Mouse (Mus musculus) gastrocnemius, postnatal 36 days (tissue): Measurements from ENCODE around the gene Tmem132b. TPM values are rescaled to one million over a fixed set of nuclear protein-coding genes. Genes with fewer than 3 reads are reported as not detected.

Experiments used
- DNase-seq, 2 experiments: peaks; one replicate each; pipeline ENCODE4 v3.0.0; 2022
- intact Hi-C: fragments of 180-260 bp; cut with DNase I; formaldehyde crosslinking; loops from one replicate; pipeline ENCODE4 v1.15.1; 2025
- total RNA-seq, 2 experiments: library from RNA; stranded (reverse); gene quantifications; 2 replicates each; pipeline ENCODE4 v1.2.3; 2021

The Tmem132b gene
- total RNA-seq, 2 experiments from 2014 or later = 0.05 to 0.07 TPM

DNA sequence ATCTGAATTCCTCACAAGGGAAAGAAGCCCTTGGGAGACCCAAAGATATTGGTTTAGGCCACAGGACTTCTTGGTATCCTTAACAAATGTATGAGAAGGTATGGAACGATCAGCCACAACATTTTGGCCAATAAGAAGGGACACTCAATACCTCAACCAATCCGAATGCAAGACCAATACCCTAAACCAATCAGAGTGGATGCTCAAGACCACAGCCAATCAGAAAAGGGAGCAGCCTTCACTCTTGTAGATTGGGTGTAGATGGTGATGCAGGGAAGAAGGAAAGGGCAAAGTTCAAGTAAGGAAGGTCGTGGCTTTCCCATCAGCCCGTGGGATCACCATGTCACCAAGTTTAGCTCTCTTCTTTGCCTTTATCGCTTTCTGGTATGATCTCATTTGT lies 40.4 kb downstream of the Tmem132b start:
- intact Hi-C loops = no loop called here
- no peak for DNase-seq

DNA sequence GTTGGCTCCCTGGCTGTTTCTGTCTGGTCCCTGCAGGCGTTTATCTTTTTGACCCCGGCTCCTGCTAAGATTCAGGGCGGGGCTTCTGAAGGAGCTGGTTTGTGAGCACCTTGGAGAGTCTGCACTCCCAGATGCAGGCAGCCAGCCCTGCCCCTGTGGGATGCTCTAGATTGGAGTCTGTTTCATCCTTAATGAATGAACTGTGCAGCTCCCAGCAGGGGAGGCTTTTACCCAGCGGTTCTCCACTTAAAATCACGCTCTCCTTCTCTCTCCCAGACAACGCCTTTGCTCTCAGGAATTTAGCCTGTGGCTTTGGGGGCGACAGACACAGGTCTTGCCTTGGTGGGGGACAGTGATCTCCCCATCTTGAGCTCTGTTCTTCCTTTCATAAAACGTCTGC lies 43.3 kb downstream of the Tmem132b start:
- no peak for DNase-seq
- intact Hi-C loops = no loop called here

DNA sequence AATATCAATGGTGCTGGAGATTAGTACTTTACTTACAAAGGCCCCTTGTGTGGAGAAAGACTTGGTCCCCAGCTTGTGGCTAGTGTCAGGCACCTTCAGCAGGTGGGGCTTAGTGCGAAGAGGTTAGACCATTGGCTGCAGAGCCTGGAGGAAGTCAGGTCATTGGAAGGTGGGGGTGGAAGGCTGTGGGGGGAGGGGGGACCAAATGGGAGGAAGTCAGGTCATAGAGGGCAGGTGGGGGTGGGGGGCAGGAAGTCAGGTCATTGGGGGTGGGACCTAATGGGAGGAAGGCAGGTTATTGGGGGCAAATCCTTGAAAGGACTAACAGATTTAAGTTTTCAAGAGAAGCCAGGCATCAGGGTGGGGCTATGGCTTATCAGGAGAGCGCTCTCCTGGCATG lies 44.3 kb downstream of the Tmem132b start:
- DNase-seq = no peak
- intact Hi-C loops = no loop called here

DNA sequence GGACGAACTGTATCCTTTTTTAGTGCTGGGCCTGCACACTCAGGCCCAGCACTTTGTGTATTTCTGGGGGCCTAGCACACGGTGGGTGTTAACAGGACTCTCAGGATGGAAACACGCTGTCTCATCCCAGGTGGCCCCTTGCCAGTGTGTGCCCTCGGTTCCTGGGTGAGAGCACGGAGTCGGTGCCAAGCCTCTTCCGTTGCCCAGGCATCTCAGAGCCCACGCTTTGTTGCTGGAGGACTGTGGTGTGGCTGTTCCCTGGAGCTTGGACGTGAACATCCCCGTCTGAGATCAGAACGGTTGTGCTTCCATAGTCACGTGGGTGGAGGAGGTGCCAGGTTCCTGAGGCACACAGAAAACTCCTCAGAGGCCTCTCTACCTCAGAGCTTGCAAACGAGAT lies 47.1 kb downstream of the Tmem132b start:
- no peak for DNase-seq
- intact Hi-C loops = loop anchor here (2.0 kb wide), 1 partner anchor 50 kb away; no protein-coding TSS in a partner anchor

DNA sequence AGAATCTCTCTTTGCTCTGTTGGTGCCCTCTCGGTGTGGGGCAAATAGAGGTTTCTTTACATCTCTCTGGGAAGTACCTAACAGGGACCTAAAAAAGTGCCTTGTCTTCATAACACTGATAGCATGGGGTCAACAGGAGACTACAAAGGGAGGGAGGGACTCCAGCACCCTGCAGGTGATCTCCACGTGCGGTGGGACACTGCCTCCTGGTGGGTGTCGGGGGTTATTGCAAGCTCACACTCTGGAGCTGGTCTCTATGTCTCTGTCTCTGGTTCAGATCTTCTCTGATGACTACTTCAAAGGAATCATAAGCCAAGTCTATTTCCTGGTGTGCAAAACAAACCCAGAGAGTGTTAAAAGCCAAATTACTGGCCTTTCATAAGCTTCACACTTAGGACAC lies 47.6 kb downstream of the Tmem132b start:
- no peak for DNase-seq
- intact Hi-C loops = loop anchor here (2.0 kb wide), 1 partner anchor 50 kb away; no protein-coding TSS in a partner anchor

DNA sequence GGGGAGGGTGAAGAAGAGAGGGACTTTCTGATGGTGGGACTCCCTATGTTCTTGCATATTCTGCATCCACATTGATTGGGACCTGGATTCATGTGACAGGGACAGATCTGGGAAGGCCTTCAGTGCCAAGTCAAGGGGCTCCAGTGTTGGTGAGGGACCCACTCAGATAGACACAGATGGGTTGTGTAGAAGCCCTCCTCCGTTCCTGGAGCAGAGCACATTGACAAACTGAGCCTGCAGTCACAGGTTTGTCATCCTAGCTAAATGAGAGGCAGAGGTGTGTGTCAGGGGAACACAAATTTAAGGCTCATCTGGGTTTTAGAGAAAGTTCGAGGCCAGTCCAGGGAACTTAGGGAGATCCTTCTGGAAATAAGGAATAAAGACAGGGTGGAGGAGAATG lies 51.7 kb downstream of the Tmem132b start:
- intact Hi-C loops = no loop called here

DNA sequence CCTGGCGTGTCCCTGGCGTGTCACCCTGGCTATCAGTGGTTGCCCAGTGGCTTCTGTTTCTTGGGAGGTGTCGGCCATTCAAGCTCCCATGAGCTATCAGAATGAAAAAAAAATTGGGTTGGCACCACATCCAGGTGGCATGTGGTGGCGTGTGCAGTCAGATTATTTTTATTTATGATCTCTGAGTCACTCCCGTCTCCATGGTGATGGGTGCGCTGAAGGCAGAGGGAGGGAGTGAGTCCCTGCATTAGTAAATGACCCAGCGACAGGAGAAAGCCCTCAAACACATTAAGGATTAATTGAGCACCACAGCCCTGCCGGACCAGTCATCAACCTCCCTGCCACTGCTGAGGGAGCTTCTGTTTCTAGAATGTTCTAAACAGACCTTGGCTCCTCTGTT lies 52.3 kb downstream of the Tmem132b start:
- no peak for DNase-seq
- intact Hi-C loops = no loop called here

More for the DNA sequence above, 51.7 kb downstream of the Tmem132b start:
- DNase-seq = no peak

DNA sequence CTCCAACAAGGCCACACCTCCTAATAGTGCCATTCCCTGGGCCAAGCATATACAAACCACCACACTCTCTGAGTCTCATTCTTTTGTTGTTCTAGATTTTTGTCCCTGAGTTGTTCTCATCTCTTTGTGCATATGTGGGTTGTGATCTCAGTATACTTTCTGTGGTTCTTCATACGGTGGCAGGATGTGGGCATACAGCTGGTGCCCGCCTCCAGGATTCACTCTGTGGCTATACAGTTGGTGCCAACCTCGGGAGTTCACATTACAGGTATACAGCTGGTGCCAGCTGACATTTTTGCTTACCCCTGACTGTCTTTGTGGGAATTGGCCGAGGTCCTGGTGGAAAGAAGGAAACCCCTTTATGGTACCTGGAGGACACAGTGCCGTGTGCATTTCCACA lies 53.6 kb downstream of the Tmem132b start:
- intact Hi-C loops = no loop called here
- no peak for DNase-seq

DNA sequence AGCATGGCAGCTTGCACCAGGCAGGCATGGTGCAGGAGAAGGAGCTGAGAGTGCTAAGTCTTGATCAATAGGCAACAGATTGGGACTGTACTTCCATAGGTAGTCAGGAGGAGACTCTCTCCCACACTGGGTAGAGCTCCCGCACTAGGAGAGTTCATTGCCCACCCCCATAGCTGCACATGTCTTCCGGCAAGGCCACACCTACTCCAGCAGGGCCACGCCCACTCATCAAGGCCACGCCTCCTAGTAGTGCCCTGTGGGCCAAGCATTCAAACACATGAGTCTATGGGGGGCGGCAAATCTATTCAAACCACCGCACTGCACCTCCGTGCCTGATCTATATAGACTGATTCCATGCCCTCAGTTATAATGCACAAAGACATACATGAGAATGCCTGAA lies 56.6 kb downstream of the Tmem132b start:
- no peak for DNase-seq
- intact Hi-C loops = no loop called here

DNA sequence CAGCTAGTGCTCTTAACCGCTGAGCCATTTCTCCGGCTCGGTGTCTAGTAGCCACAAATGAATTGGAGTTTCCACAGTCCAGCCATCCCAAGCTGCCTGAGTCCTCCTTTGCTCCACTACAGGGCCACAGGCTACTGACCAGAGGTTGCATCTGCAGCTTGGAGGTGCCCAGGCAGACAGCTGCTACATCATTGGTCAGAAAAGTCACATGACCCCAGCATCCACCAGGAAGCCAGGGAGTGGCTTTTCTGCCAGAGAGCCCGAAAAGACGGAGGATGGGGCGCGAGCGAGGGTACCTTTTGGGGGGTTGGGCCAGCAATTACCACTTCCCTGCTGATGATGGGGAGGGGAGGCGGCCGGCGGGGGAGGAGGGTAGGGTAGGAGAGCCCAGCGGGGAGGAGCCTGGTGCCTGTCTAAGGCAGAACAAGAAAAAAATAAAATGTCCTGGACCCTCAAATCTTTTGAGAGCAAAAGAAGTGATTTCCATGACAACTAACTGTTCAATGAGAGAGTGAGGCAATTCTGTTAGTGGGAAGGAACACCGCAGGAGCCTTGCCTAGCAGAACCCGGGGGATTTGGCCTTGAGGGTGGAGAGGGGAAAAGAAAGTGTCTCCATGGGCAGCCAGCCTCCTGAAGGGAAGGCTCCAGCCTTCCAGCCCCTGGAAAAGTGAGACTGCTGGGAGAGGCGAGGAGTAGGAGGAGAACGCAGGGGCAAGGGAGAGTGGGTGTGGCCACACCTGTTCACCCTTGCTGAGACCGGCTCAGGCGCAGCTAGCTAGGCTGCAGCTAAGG lies 57.5 kb downstream of the Tmem132b start:
- DNase-seq = no peak
- intact Hi-C loops = no loop called here

DNA sequence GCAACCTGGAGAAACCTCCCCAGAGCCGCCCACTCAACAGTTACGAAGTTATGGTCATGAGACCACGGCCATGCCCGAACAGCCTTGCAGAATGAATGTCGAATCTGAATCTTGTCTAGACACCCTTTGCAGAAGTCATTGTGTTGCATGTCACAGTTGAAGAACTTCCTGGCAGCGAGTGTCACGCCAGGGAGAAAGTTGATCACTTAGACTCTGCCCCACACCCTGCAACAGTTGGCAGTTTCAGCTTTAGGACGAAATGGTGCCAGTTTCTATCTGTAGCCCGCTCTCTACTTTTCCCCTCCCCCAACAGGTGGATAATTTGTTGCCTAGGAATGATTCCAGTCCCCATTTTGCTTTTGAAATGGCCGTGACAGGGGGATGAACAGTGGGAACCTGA lies 66.5 kb downstream of the Tmem132b start:
- DNase-seq = no peak
- intact Hi-C loops = no loop called here

DNA sequence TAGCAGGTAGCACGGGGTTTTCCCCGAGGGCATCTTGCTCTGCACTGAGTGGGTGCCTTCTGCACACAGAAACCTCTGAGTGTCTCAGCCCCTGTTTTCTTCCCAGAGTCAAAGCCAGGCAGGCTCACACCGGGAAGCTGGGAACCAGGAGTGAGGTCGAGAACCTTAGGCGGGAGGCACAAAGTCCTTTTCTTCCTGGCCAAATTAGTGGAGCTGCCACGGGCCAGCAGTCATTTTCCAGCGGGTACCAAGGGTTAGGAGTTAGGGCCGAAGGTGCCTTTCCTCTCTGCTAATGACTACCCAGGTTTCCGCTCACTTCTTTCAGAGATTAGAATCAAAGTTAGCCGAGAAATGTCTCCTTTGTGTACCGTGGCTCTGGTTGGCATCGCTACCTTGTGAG lies 75.6 kb downstream of the Tmem132b start:
- DNase-seq = no peak
- intact Hi-C loops = no loop called here

DNA sequence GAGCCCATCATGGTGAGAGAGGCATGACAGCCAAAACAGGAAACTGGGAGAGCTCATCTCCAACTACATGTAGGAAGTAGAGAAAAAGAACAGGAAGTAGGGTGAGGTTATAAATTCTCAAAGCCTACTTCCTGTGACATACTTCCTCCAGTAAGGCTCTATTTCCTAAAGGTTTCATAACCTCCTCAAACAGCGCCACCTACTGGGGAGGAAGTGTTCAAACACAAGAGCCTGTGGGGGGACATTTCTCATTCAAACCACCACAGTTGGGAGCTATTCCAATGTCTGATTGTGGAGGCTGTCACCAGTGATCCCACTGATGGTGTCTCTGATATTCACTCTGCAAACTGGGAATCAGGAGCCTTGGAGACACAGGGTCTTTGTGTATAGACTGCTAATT lies 78.4 kb downstream of the Tmem132b start:
- no peak for DNase-seq
- intact Hi-C loops = no loop called here

DNA sequence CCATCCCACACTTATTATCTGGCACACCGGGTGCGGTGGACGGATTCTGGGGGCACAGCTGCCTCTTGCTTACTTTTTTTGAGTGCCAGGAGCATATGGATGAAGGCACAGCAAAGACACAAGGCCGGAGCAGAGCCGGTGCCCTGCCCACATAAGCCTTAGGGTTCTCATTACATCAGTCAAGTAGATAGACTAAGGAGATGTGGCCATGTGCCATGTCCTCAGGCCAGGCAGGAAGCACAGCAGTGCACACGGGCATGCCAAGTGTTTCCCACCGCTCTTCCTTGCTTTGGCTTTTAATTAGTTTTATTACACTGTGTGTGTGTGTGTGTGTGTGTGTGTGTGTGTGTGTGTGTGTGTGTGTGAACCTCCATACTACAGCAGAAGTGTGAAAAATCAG lies 80.9 kb downstream of the Tmem132b start:
- no peak for DNase-seq
- intact Hi-C loops = no loop called here

DNA sequence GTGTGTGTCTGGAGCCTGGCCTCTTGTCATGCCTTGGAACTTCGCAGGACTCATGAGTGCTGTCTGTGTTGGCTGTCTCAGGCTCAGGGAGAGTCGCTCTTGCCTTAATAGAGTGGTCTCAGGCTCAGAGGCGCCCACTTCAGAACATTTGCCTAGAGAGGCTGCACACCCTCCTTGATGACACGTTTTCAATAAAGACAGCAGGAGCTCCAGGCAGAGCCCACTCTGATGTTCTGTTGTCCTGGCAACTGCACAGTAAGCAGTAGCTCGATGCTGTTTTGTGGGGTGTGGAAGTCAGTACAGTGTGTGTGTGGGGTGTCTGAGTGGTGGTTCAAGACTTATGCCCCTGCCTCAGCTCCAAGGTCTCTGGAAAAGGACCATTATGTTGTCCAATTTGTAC lies 81.6 kb downstream of the Tmem132b start:
- no peak for DNase-seq
- intact Hi-C loops = no loop called here

DNA sequence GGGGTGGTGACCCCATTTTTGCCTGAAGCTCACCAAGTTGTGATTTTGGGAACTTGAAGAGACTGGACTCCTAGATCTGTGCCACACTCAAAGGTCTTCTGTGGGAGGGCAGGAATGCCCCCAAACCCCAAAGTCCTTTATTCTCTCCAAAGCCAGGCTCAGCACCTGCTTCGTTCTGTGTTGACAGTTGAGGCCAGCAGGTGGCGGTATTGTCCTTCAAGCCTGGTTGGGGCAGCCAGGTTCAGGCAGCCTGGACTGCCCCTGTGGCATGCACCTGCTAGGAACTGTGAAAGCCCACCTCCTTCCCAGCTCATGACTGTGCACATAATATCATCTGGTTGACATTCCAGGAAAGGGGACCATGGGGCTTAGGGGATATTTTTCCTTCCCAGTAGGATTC lies 82.8 kb downstream of the Tmem132b start:
- intact Hi-C loops = no loop called here
- DNase-seq = no peak

DNA sequence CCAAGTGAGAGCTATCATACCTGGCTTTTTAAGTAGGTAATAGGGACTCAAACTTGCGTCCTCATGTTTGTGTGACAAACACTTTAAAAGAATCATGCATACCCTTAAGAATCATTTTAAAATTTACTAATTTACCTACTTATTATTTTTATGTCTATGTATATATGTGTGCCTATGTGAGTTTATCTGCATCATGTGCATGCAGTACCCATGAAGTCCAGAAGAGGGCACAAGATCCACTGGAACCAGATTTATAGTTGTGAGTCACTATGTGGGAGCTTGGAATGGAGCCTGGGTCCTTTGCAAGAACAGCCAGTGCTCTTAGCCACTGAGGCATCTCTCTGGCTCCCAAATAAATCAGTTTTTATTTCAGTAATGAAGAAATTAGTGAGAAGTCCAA lies 85.5 kb downstream of the Tmem132b start:
- DNase-seq = no peak
- intact Hi-C loops = no loop called here

DNA sequence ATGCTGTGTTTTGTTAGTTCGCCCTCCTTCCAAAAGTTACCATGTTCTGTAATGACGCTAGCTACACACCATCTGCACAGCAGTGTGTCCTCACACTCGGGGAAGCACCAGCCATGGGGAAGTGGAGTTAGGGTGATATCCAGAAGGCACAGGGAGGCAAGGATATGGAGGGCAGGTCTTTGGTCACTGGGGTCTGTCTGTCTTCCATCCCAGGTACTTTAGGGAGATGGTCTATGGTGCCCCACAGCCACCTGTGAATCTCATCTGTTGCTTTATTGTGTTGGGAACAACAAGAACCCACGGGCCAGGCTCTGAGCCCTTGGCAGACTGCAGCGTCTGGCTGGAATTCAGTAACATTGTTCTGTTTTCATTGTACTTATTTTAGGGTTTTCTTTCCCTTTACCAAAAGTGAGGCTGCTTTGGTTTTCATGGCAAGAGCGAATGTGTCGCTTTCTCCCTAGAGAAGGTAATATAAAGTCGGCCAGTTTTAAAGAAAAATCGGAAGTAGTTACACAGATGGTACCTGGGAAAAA lies 96.3 kb downstream of the Tmem132b start:
- intact Hi-C loops = no loop called here
- no peak for DNase-seq

DNA sequence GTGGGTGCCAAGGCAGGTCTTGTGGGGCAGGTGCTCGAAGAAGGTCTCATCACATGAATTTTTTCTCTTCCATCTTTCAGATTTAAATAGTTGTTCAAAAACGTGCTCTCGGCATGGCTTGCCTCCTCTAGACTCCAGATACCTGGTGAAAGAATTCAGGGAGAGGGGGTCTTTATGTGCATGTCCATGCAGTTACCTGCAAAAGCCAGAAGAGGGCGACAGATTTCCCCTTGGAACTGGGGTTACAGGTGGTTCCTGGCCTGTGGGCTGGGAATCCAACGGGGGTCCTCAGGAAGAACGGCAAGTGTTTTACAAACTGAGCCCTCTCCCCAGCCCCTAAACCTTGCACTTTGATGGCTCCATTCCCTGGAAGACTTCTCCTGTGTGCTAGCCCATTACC lies 103.1 kb downstream of the Tmem132b start:
- intact Hi-C loops = no loop called here
- DNase-seq = no peak

DNA sequence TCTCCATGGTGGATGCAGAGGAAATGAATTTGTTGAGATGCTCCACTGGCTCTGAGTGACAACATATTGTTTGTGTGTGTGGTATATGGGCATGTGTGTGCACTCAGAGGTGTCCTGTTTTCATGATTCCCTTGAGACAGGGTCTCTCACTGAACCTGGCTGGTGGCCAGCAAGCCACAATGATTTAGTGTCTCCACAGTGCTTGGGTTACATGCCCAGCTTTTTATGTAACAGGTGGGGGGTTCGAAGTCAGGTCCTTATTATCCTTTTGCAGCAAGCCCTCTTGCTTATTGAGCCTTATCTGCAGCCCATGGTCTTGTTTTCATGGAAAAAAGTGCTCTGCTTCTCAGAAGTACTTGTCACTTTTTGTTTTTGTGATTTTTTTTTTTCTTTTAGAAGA lies 109.4 kb downstream of the Tmem132b start:
- intact Hi-C loops = no loop called here
- DNase-seq = no peak

DNA sequence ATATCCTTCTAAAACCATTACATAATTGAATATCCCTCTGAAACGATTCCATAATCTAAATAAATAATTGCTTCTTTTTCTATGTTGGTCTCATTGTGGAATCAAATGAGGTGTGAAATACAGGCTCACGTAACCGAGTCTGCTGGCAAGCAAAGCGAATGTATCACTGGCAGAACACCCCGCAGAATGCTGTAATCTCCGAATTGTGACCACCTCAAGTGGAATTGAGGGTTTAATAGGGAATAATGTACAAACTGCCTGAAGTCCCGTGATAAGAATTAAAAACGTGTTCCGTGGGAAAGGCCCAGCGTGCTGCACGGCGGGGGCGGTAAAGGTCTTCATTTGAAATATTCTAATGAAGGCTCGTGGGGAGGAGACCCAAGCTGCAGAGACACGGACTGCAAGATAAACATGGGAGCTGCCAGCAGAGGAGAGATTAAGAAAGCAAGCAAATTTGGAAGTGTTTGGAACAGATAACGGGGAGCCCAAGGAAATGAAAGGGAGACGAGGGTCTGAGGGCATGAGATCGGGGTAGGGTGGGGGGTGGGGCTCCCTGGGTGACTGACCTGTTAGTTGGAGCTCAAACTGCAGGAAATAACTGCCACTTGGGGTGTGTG lies 110.1 kb downstream of the Tmem132b start:
- DNase-seq = no peak
- intact Hi-C loops = no loop called here

DNA sequence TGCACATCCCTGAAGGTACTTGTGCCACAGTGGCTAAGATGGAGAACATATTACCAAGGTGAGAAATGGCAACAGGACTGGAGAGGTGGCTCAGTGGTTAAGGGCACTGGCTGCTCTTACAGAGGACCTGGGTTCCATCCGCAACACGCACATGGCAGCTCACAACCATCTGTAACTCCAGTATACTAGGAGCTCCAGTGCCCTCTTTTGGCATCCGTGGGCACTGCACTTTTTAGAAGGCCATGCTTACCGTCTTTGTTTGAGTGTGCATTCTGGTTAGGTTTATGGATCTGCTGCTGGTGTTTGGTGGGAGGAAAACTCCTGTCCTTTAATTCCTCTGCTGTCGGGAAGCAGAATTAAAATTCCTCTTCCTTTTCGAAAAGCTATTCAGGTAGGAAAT lies 116.7 kb downstream of the Tmem132b start:
- DNase-seq = no peak
- intact Hi-C loops = no loop called here
